Mouse (Mus musculus) kidney, adult 2 months (tissue): ENCODE results near the gene Shc1.

Experiments used
- CTCF ChIP-seq: fragments of 200-500 bp; conservative IDR thresholded peaks from 2 replicates; pipeline ENCODE4 v1.5.1; 2011; ENCODE audit warnings: low read depth, mild to moderate bottlenecking, control low read depth, low read length, moderate library complexity, mixed read lengths; ENCODE audit not compliant: insufficient read depth, insufficient read length
- POLR2A ChIP-seq: fragments of 200-500 bp; IDR thresholded peaks from one replicate; pipeline ENCODE4 v1.6.1; 2011; ENCODE audit warnings: low read depth, low read length, control low read depth

DNA sequence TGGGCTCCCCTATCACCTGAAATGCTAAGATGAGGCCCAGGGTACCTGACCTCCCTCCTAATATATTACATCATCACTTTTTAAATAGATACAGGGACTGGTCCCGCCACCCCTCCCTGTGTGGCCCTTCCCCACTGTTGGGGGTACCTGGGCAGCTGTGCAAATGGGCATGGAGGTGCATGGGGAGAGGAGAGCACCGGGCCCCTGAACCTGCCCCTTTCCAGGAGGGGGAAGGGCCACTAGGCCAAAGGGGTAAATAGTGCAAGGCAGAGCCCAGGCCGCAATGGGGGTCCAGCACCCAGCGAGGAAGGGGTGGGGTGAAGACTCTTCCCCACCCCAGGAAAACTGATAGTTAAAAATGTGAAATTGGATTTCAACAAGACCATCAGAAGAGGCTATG, 40.4 kb upstream of the Shc1 start:
- no peak for TF ChIP-seq CTCF
- TF ChIP-seq POLR2A = no peak
